Mouse (Mus musculus): Measurements from ENCODE around the gene 4933403O08Rik.

Gene 4933403O08Rik

DNA sequence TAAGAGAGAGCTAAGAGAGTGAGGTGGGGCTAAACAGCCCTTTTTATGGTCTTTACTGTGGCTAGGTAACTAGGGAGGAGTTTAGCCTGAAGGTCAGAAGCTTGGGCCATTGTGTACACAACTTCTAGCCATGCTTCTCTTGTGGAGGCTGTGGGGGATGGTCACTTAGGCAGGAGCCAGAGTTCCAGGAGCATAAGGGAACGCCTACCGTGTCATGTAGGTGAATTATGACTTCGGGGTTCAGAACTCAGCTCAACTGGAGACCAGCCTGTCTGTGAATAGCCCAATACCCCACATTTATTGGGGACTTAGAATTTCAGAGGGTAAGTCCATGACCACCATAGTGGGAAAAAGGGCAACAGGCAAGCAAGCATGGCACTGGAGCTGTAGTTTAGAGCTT, at the start of gene 4933403O08Rik:
4933403O08Rik (plus strand) TSS at position 301 of the 400 bp plus-strand sequence.
- no peak for DNase-seq (ENCODE audit: low read depth)

GRCm38 (mm10) chrX:112242916-112243315, 4.1 kb downstream of the 4933403O08Rik start:
- DNase-seq (ENCODE audit: low read depth): no peak

GRCm38 (mm10) chrX:112255513-112255912, 16.7 kb downstream of the 4933403O08Rik start:
- DNase-seq (ENCODE audit: low read depth): no peak

GRCm38 (mm10) chrX:112273550-112273949, 34.7 kb downstream of the 4933403O08Rik start:
- DNase-seq (ENCODE audit: low read depth): no peak
